Mouse (Mus musculus): ENCODE results near the gene Il18r1. TPM values are rescaled to one million over a fixed set of nuclear protein-coding genes. Genes with fewer than 3 reads are reported as not detected.

The Il18r1 gene
- polyA plus RNA-seq, 1 experiment from 2014 or later = 0.54 TPM

GRCm38 (mm10) chr1:40474336-40474735, 9.0 kb downstream of the Il18r1 start:
- ATAC-seq (replicated peaks; ENCODE audit: extremely low read depth, insufficient read depth, low FRiP score) = no peak
- no peaks in the 10 kb centered on the region for H3K9me3 ChIP-seq (replicated peaks; ENCODE audit: control insufficient read depth, low read length)
- H3K4me3 ChIP-seq (ENCODE audit: low read length) = no peak overlapping the region
- H3K9ac ChIP-seq (ENCODE audit: low read length) = no peak overlapping the region
- no peaks in the 10 kb centered on the region for H3K36me3 ChIP-seq (ENCODE audit: control insufficient read depth, insufficient read depth)
- no peaks in the 10 kb centered on the region for H3K4me1 ChIP-seq (ENCODE audit: control insufficient read depth, insufficient read depth, low read length)
- H3K4me2 ChIP-seq (ENCODE audit: low read depth, low read length) = no peak overlapping the region
- no peak overlapping the region for H3K27ac ChIP-seq (ENCODE audit: low read length)
- WGBS = 54% methylated on average over 5 of the region's 5 CpGs
- H3K27me3 ChIP-seq (ENCODE audit: control insufficient read depth, insufficient read depth, low read length) = no peaks in the 10 kb centered on the region

- Histone ChIP-seq H3K4me2 (ENCODE audit: low read depth, low read length) (no peak overlapping the region), H3K9me3 (replicated peaks; ENCODE audit: control insufficient read depth, low read length) (no peaks in the 10 kb centered on the region), H3K4me1 (ENCODE audit: control insufficient read depth, insufficient read depth, low read length) (no peaks in the 10 kb centered on the region), H3K4me3 (ENCODE audit: low read length) (no peak overlapping the region), H3K27me3 (ENCODE audit: control insufficient read depth, insufficient read depth, low read length) (no peaks in the 10 kb centered on the region), H3K9ac (ENCODE audit: low read length) (no peak overlapping the region), H3K27ac (ENCODE audit: low read length) (no peak overlapping the region), H3K36me3 (ENCODE audit: control insufficient read depth, insufficient read depth) (no peaks in the 10 kb centered on the region)
- no peak for ATAC-seq (replicated peaks; ENCODE audit: extremely low read depth, insufficient read depth, low FRiP score)
- 53% methylated on average over 3 of the region's 3 CpGs for WGBS
Measured at GRCm38 (mm10) chr1:40475697-40476096, 10.3 kb downstream of the Il18r1 start.

- Histone ChIP-seq H3K4me2 (ENCODE audit: low read depth, low read length) (no peak overlapping the region), H3K36me3 (ENCODE audit: control insufficient read depth, insufficient read depth) (no peaks in the 10 kb centered on the region), H3K9me3 (replicated peaks; ENCODE audit: control insufficient read depth, low read length) (no peaks in the 10 kb centered on the region), H3K27ac (ENCODE audit: low read length) (no peak overlapping the region), H3K9ac (ENCODE audit: low read length) (no peak overlapping the region), H3K4me1 (ENCODE audit: control insufficient read depth, insufficient read depth, low read length) (no peaks in the 10 kb centered on the region), H3K4me3 (ENCODE audit: low read length) (no peak overlapping the region), H3K27me3 (ENCODE audit: control insufficient read depth, insufficient read depth, low read length) (no peaks in the 10 kb centered on the region)
- WGBS = 59% methylated on average over 4 of the region's 4 CpGs
- no peak for ATAC-seq (replicated peaks; ENCODE audit: extremely low read depth, insufficient read depth, low FRiP score)
Measured at GRCm38 (mm10) chr1:40476756-40477155, 11.4 kb downstream of the Il18r1 start.

GRCm38 (mm10) chr1:40479505-40479923, 14.2 kb downstream of the Il18r1 start:
- 58% methylated on average over 6 of the region's 6 CpGs for WGBS
- H3K27ac ChIP-seq (ENCODE audit: low read length) = no peak overlapping the region
- no peak for ATAC-seq (replicated peaks; ENCODE audit: extremely low read depth, insufficient read depth, low FRiP score)
- no peak overlapping the region for H3K4me2 ChIP-seq (ENCODE audit: low read depth, low read length)
- no peaks in the 10 kb centered on the region for H3K36me3 ChIP-seq (ENCODE audit: control insufficient read depth, insufficient read depth)
- no peaks in the 10 kb centered on the region for H3K27me3 ChIP-seq (ENCODE audit: control insufficient read depth, insufficient read depth, low read length)
- no peaks in the 10 kb centered on the region for H3K9me3 ChIP-seq (replicated peaks; ENCODE audit: control insufficient read depth, low read length)
- H3K9ac ChIP-seq (ENCODE audit: low read length) = no peak overlapping the region
- no peak overlapping the region for H3K4me3 ChIP-seq (ENCODE audit: low read length)
- no peaks in the 10 kb centered on the region for H3K4me1 ChIP-seq (ENCODE audit: control insufficient read depth, insufficient read depth, low read length)

GRCm38 (mm10) chr1:40494594-40494993, 29.2 kb downstream of the Il18r1 start:
- no peak overlapping the region for H3K4me3 ChIP-seq (ENCODE audit: low read length)
- H3K4me1 ChIP-seq (ENCODE audit: control insufficient read depth, insufficient read depth, low read length) = no peaks in the 10 kb centered on the region
- H3K9me3 ChIP-seq (replicated peaks; ENCODE audit: control insufficient read depth, low read length) = no peaks in the 10 kb centered on the region
- no peaks in the 10 kb centered on the region for H3K27me3 ChIP-seq (ENCODE audit: control insufficient read depth, insufficient read depth, low read length)
- WGBS = 72% methylated on average over 4 of the region's 4 CpGs
- no peak for ATAC-seq (replicated peaks; ENCODE audit: extremely low read depth, insufficient read depth, low FRiP score)
- no peaks in the 10 kb centered on the region for H3K36me3 ChIP-seq (ENCODE audit: control insufficient read depth, insufficient read depth)
- no peak overlapping the region for H3K4me2 ChIP-seq (ENCODE audit: low read depth, low read length)
- no peak overlapping the region for H3K27ac ChIP-seq (ENCODE audit: low read length)
- H3K9ac ChIP-seq (ENCODE audit: low read length) = no peak overlapping the region

GRCm38 (mm10) chr1:40499708-40500107, 34.4 kb downstream of the Il18r1 start:
- no peak overlapping the region for H3K9ac ChIP-seq (ENCODE audit: low read length)
- 84% methylated on average over 1 of the region's 1 CpGs for WGBS
- H3K4me1 ChIP-seq (ENCODE audit: control insufficient read depth, insufficient read depth, low read length) = no peaks in the 10 kb centered on the region
- no peaks in the 10 kb centered on the region for H3K9me3 ChIP-seq (replicated peaks; ENCODE audit: control insufficient read depth, low read length)
- H3K27ac ChIP-seq (ENCODE audit: low read length) = no peak overlapping the region
- ATAC-seq (replicated peaks; ENCODE audit: extremely low read depth, insufficient read depth, low FRiP score) = no peak
- no peak overlapping the region for H3K4me2 ChIP-seq (ENCODE audit: low read depth, low read length)
- H3K27me3 ChIP-seq (ENCODE audit: control insufficient read depth, insufficient read depth, low read length) = no peaks in the 10 kb centered on the region
- H3K36me3 ChIP-seq (ENCODE audit: control insufficient read depth, insufficient read depth) = no peaks in the 10 kb centered on the region
- H3K4me3 ChIP-seq (ENCODE audit: low read length) = no peak overlapping the region

- no peak overlapping the region for H3K4me2 ChIP-seq (ENCODE audit: low read depth, low read length)
- ATAC-seq (replicated peaks; ENCODE audit: extremely low read depth, insufficient read depth, low FRiP score) = no peak
- no peaks in the 10 kb centered on the region for H3K4me1 ChIP-seq (ENCODE audit: control insufficient read depth, insufficient read depth, low read length)
- WGBS = 78% methylated on average over 4 of the region's 4 CpGs
- H3K4me3 ChIP-seq (ENCODE audit: low read length) = no peak overlapping the region
- H3K27me3 ChIP-seq (ENCODE audit: control insufficient read depth, insufficient read depth, low read length) = no peaks in the 10 kb centered on the region
- no peaks in the 10 kb centered on the region for H3K9me3 ChIP-seq (replicated peaks; ENCODE audit: control insufficient read depth, low read length)
- no peak overlapping the region for H3K9ac ChIP-seq (ENCODE audit: low read length)
- no peaks in the 10 kb centered on the region for H3K36me3 ChIP-seq (ENCODE audit: control insufficient read depth, insufficient read depth)
- no peak overlapping the region for H3K27ac ChIP-seq (ENCODE audit: low read length)
Measured at GRCm38 (mm10) chr1:40501126-40501525, 35.8 kb downstream of the Il18r1 start.

GRCm38 (mm10) chr1:40501546-40502398, 36.4 kb downstream of the Il18r1 start:
- no peaks in the 10 kb centered on the region for H3K36me3 ChIP-seq (ENCODE audit: control insufficient read depth, insufficient read depth)
- WGBS = 75% methylated on average over 11 of the region's 11 CpGs
- no peaks in the 10 kb centered on the region for H3K27me3 ChIP-seq (ENCODE audit: control insufficient read depth, insufficient read depth, low read length)
- no peak overlapping the region for H3K4me2 ChIP-seq (ENCODE audit: low read depth, low read length)
- no peak for ATAC-seq (replicated peaks; ENCODE audit: extremely low read depth, insufficient read depth, low FRiP score)
- H3K4me3 ChIP-seq (ENCODE audit: low read length) = no peak overlapping the region
- no peaks in the 10 kb centered on the region for H3K9me3 ChIP-seq (replicated peaks; ENCODE audit: control insufficient read depth, low read length)
- H3K9ac ChIP-seq (ENCODE audit: low read length) = no peak overlapping the region
- H3K4me1 ChIP-seq (ENCODE audit: control insufficient read depth, insufficient read depth, low read length) = no peaks in the 10 kb centered on the region
- no peak overlapping the region for H3K27ac ChIP-seq (ENCODE audit: low read length)

- Histone ChIP-seq H3K9me3 (replicated peaks; ENCODE audit: control insufficient read depth, low read length) (no peaks in the 10 kb centered on the region), H3K27me3 (ENCODE audit: control insufficient read depth, insufficient read depth, low read length) (no peaks in the 10 kb centered on the region), H3K4me1 (ENCODE audit: control insufficient read depth, insufficient read depth, low read length) (no peaks in the 10 kb centered on the region), H3K9ac (ENCODE audit: low read length) (no peak overlapping the region), H3K4me3 (ENCODE audit: low read length) (no peak overlapping the region), H3K4me2 (ENCODE audit: low read depth, low read length) (no peak overlapping the region), H3K27ac (ENCODE audit: low read length) (no peak overlapping the region), H3K36me3 (ENCODE audit: control insufficient read depth, insufficient read depth) (no peaks in the 10 kb centered on the region)
- WGBS = 68% methylated on average over 5 of the region's 5 CpGs
- ATAC-seq (replicated peaks; ENCODE audit: extremely low read depth, insufficient read depth, low FRiP score) = no peak
Measured at GRCm38 (mm10) chr1:40504548-40504947, 39.2 kb downstream of the Il18r1 start.
